Mouse (Mus musculus): Measurements from ENCODE around the gene Csdc2.
"Not testable (repeated sequence)": the region's sequence is repeated elsewhere in the genome, so short reads cannot be mapped to it uniquely, and the experiment has no call there.

- not testable (repeated sequence) for TF ChIP-seq CTCF (conservative IDR thresholded peaks at IDR 0.05; ENCODE audit: insufficient read depth, insufficient read length, low read depth, low read length); POLR2A (IDR thresholded peaks at IDR 0.05; ENCODE audit: low read depth, low read length)
Measured at GRCm38 (mm10) chr15:81908767-81909166, 27.8 kb upstream of the Csdc2 start.
